Mouse (Mus musculus): ENCODE measurements at regions not wholly inside any gene's neighbourhood (a gene's known extent, or its start where the extent isn't known, plus 50 kb on each side); places are given as distances from the start of the nearest gene placed in this dataset.
A peak's percentile ranks its signal among the peaks of the same experiment; 100 is the strongest.
"Not testable (repeated sequence)": the region's sequence is repeated elsewhere in the genome, so short reads cannot be mapped to it uniquely, and the experiment has no call there.

DNA sequence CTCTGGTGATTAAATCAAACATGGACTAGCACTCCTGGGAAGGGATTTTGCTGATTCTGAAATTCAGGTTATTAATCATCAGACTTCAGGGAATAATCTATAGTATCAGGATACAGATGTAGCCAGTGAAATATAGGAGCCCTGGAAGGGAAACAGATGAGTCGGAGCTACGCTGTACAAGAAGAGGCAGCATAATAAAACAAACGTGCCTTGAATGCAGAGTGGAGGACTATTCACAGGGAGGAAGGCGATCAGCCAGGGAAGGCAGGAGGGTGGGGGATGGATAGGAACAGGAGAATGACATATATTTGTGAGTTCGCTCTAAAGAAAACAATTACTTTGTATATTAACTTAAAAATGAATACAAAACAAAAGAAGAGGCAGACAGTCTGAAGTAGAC lies 286.6 kb upstream of the Got2 start:
- DNase-seq: no peak

DNA sequence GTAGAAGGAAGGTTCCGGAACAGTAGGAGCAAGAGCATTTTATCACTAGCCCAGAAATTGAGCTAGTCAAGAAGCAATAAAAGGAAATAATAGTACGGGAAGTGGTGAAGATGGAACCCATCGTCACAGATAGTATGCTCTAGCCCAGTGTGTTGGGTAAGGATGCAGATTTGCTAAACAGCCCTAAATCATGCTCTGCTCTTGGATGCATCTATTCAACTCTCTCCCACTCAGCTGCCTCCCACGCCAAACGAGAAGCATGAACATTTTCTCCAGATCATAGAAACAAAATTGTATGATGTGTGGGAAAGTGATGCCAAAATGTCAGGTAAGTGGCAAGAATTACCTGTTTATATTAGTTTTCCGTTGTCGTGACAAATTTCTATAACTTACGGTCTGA lies 276.6 kb upstream of the Got2 start:
- DNase-seq: no peak

DNA sequence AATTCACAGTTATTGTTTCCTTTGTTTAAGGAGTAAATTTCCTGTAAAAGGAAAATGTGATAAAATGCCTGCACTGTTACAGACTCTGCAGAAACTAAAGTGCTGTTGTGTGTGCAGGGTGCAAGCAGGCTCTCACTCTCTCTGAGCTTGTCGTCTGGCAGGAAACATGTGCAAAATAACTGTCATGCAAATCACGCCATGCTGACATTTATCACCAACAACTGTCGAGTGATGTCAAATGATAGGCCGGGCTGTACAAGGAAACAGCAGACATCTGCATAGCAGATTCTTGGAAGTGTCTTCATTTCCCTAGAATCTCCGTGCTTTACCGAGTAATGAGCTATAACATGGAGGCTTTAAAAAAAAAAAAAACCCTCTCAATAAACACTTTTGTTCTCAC lies 271.6 kb upstream of the Got2 start:
- no peak for DNase-seq

DNA sequence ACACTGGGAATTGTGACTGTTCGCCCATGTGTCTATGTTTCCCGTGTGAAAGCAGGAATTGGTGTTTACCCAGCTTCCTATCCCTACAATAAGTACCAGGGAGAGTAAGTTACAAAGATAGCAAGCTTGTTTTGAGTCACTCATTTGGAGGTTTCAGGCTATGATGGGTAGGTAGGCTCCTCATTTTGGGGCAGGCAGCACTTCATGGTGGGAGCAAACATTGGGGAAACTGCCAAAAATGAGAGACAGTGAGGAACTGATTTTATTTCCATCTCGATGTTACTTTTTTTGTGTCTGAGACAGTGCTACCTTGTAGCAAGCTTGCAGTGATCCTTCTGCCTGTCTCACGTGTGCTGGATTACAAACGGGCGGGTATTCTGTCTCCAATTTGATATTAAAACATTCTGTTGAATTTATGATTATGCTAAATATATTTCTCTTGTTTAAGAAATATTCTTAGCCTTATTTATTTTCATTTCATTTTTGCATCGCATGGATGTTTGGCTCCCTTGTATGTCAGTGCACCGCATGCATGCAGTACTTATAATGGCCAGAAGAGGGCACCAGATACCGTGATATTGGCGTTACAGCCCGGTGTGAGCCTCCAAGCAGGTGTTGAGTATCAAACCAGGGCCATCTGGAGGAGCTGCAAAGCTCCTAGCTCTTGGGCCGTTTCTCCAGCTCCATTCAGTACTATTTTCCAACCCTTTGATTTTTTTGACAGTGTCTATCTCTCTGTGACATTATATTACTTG lies 264.3 kb upstream of the Got2 start:
- peak; percentile 25 for DNase-seq

DNA sequence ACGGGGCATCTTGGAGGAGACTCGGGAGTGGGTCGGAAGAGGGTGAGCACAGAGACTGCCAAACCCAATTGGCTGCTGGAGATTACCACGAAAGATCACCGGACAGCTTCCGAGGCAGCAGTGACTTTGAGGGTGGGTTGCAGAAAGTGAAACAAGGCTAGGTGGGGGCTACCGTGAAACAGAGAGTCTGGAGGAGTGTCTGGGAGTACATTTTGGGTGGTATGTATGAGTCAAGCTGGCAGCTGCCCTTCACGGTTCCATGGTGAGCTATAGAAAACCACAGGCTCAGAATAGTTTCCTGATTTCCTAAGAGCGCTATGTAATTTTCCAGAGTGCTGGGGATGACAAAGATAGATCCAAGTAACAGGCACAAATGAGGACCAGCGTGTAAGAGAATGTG lies 263.7 kb upstream of the Got2 start:
- DNase-seq: no peak

DNA sequence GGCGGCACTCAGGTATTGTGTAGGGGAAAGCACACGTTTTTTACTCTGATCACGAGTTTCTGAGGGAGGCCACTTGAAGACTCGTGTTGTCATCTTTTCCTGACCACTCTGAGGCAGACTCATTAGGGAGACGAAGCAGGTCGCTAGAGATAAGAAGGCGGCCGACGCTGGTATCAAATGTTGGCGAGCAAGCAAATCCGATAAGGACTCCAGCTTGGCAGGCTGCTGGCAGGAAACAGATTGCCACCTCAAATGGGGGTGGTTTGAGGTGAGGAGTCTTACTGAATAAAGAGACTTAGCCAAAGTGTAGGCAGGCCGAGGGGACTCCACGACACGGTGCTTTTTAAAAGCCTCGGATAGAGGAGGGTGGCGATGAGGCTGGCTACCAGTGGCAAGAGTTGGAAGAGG lies 262.7 kb upstream of the Got2 start:
- no peak for DNase-seq

DNA sequence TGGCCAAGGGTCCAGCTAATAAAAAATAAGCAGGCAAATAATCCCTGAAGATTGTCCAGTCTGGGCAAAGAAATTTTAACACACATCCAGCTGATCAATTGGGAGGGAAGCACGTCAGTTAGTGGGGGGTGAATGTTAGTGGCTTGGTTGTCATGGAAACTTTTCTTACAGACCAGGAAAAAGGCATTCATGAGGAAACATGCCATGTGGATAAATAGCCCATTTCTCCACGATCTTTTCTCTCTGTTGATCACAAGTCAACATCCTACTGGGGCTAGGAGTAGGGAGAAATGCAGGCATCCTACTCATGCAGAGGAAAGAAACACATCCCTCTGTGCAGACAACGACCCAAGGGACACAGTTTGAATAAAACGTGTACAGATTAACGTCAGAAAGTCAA lies 243.8 kb upstream of the Got2 start:
- DNase-seq: no peak

DNA sequence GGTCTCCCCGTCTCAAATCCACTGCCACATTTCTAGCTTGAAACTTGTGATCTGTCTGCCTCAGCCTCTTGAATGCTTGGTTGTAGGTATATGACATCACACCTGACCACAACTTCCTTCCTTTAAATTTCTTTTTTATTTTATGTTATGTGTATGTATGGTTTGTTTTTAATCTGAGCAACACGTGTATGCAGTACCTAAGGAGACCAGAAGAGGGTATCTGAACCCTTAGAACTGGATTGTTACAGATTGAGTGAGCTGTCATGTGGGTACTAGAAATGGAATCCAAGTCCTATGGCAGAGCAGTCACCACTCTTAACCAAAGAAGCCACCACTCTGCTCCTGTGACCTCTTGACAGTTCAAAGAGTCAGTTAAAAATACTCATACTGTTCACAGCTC lies 240.0 kb upstream of the Got2 start:
- no peak for DNase-seq

DNA sequence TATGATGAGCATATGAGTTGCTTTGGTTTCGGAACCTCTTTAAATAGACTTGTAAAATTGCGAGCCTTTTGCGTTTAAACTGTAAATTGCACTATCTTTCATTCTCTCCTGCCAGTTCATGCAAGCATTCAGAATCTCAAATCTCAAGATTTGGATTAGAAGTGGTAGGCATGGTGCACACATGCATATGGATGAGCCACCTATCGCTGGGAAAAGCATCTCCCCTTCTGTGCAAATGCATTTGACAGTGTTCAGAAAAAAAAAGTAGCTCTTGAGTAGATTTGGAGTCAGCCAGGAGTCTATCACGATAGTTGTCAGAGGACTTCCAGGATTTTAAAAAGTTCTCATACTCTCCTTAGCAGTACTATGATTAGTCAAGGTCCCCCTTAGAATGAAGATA lies 212.5 kb upstream of the Got2 start:
- no peak for DNase-seq

DNA sequence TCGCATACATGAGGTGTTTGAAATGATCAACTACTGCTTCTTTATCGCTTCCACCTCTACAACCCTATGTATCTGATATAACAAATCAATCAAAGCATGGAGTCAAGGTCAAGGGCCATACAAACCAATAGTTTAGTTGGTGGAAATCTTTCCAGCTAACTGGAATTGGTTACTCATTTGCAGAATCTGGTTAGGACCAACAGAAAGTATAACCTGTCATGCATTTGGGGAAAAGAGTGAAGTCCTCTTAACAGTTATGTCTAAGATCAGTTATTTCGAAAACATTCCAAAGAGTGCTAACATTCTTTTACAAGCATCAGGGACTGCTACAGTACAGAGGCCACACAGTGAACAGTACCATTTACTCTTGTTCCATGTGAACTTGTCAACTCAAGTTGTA lies 204.6 kb upstream of the Got2 start:
- no peak for DNase-seq

DNA sequence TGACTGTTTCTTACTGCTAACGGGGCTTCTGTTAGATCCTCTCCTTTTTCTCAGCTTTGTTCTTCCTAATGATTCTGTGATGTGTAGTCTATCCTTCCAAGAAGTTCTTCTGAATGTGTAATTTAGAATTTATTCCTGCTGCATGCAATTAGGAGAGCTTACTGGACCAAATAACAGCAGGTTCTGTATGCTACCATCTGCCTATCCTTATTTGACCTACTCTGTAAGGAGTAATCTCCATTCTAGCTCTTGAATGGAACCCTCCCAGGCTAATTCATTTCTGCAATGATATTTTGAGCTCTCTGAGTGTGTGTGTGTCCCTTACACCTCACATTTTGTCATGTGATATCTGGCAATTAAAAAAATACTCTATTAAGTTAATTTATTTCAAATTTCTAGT lies 201.9 kb upstream of the Got2 start:
- DNase-seq: no peak

DNA sequence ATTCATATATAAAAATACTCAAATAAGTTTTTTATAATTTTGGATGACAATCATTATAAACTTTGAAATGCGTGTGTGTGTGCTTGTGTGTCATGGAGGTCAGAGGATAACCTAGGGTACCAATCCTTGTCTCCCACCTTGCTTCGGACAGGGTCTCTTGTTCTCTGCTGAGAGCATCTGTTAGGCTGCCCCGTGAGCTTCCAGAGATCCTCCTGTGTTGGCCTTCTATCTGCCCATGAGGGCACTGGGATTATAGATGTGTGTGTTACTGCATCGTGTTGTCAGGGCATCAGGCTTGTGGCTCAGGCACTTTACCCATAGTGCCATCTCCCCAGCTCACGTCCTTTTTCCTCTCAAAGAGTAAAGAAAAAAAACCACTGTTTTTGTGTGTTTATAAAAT lies 180.0 kb upstream of the Got2 start:
- DNase-seq: no peak

DNA sequence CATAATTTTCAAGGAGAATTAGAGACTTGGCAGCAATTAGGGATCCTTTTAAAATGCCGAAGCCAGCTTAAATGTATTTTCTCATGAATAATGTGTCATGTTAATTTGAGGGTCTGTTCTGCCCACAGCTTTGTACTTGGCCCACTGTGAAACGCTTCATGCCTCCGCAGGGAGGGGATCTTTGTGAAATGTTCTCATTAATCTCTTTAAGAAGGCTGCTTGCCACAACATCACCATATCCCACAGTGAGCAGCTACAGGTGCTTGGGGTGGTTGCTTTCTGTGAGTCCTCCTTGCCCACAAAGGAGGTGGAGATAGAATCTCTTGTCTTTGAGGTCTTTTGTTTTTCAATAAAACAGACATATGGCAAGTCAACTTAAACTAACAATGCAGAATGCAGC lies 159.3 kb upstream of the Got2 start:
- no peak for DNase-seq

DNA sequence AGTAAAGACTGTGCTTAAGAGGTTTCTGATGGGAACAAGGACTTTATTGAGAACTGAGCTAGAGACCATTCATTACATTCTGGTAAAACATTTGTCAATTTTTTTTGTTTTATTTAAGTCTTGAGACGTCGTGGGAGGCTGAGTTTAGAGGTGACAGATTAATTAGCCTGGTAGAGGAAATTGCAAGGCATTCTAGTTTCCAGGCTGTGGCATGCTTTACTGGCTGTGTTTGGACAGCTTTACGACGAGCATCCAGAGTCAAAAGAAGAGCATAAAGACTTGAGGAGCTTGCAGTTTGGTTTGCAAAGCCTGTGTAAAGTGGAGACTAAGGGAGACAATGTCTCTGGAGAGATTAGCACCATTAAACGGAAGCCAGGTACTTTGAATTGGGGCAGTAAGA lies 154.0 kb upstream of the Got2 start:
- no peak for DNase-seq

DNA sequence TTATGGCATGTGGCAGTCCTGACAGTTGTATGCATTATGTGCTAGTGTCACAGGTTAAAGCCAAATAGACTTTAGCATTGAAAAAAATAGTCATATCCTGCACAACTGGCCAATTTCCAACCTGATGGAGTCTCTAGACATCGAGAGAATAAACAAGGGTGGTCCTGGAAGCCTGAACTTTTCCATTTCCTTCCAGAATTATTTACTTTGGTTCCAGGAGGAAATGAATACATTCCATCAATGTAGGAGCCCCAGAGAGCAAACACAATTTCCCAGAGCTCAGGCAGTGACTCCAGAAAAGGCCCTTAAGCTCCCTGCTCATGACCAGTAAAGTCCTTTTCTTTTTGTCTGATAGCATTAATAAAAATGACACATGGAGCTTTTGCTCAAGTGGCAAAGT lies 151.9 kb upstream of the Got2 start:
- no peak for DNase-seq

DNA sequence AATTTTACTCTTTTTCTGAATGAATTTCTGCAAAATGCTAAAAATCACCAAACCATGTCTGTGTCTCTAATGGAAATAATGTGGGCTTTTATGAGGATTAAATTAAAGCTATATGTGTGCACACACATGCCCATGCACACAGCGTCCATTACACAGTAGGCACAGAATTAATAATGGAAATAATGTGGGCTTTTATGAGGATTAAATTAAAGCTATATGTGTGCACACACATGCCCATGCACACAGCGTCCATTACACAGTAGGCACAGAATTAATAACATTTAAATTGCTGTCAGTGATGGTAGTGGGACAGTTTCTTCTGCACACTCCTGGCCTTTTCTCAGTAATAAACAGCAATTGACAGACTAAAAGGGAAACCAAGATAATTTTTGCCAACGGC lies 130.4 kb upstream of the Got2 start:
- not testable (repeated sequence) for DNase-seq

DNA sequence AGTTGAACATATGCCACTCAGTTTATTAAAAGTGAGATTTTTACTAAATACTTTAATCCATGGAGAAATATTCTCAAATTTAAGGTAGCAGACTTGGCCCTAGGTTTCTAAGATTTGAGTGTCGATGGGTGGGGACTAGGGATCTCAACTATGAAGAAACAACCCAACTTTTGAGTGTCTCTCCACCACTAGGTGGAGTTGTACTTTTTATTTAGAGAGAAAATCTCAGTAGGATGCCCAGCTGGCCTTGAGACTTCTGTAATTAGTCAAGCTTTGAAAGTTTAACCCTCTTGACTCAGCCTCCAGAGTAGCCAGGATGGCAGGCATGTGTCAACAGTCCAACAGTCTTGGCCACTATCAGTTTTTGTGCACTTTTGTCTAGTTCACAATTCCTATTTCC lies 123.7 kb upstream of the Got2 start:
- DNase-seq: no peak

DNA sequence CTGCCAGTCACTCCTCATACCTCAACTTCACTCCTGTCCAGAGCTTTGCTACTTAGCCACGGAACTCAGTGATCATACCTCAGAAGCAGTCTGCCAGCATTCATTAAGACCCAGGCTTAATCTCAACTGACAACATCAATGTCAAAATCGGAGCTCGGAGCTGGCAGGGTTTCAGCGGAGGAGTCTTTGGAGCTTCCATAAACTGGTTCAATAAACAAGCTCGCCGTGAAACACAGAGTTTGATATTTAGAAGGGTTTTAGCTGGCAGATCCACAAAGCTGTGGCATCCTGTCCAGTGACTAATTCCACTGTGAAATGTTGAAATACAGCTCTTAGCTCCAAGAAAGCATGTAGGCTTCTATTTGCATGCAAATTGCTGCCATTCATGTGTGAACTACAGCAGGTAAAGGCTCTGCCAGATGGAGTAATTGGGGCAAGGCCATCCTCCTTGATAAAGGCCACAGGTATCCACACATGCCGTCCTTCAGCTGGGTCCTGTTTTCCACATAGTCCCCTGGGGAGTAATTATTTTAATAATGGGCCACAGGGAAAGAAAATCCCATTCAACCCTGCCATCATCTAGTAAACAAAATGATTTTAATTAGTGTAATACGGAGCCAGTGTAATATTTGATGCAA lies 103.6 kb upstream of the Got2 start:
- DNase-seq: no peak

DNA sequence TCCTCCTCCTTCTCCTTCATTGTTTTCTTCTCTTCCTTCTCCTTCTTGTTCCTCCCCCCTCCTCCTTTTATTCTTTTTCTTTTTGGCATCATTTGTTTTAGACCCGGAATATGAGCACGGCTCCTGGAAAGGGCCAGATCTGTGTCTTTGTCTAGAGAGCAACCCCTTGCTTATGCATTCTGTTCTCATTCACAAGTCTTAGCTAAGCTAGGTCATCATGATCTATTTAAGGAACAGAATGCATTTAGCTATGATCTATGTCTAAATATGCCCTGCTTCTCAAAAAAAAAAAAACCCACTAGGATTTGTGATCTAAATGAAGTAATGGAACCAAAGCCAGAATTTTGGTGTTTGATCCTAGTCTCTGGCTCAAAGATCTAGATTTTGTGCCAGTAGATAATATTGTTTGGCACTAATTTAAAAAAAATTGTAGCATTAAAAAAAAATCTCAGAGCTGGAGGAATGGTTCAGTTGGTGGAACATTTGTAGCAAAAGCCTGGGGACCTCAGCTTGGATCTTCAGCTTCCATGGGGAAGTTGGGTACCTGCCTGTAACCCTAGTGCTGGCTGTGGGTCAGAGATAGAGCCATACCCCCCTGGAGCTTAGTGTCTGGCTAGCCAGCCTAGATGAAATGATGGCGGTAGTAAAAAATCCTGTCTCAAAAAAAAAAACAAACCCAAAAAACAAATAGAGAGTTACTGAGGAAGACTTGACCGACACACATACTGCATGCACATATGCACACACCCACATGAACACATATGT lies 100.5 kb upstream of the Got2 start:
- no peak for DNase-seq

DNA sequence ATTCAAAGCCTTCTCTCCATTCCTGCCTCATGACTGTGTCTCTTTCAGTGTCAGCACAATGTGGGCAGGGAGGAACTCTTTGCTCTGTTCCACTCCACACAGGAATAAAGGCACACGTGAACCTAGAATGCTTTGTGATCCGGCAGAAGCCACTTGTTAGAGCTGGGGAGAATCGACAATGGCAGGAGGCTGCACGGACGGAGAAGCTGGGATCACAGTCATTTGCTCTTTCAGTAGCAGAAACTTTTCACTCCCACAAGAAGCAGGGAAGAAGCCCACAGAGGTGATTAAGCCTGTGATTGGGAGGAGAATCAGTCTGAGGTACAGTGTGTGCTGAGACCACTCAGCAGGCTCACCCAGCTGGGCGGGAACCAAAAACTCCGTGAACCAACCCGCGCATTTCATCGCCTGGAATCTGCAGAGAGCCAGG lies 98.7 kb upstream of the Got2 start:
- no peak for DNase-seq

DNA sequence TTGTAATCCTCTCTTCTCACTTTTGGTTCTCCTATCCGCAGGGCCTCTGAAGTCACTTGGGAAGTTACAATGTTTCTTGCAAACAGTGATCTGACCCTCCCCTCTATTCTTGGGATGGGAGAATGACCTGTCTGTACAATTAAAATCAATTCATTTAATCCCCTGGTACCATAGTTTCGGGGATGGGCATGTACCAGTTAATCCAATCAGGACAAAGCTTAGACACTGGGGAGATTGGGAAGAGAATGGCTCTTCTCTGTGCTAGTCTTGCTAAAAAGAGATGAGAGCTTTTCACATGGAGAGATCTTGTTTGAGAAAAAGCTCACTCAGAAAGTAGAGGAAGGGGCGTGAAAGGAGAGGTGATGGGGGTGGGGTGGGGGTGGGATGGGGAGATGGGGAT lies 98.1 kb upstream of the Got2 start:
- no peak for DNase-seq

DNA sequence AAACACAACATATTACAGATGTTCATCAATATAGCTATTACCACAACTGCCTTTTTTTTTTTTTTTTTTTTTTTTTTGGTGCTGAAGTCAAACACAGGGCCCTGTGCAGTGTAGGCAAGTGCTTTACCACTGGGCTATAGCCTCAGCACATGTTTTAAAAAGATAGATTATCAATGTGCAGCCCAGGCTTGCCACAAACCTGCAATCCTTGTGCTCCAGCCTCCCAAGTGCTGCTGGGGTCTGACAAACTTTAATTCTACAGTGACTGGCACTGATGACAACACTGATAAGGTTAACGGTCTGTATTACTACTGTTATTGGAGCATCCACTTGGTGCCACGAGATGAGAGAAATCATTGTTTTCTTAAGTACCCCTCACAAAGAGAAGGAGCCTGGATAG lies 95.3 kb upstream of the Got2 start:
- no peak for DNase-seq

DNA sequence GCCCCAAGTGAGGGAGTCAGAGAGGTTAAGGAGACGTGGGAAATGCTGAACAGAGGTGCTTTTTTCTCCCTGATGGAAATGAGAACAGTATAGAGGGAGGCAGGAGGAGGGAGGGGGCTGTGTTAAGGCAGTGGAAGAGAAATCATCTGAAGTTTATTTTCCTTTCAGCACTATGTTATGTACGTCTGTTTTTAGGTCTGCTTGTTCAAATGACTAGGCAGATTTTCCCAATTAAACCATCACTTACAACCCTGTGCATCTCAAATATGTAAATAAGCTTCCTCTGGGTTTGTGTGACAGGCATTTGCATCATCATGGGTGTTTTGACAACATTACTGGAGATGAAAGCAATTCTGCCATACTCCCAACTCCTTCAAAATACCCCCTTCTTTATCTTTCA lies 92.1 kb upstream of the Got2 start:
- DNase-seq: no peak

DNA sequence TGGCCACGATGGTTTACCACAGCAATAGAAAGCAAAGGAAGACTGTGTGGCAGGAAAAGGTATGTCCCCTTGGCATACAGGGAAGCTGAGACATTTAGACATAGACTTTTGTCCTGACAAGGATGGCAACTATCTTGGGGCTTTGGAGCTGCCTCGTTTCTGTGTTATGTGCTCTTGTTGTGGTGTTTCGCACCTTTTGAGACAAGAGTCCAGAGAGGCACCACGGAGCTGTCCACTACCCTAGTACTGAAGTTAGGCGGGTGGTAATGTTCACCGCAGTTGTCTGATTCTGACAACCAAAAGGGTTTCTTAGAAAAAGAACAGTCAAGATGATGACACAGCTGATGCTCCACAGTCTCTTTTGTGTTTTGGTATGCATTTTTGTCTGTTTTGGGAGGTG lies 90.9 kb upstream of the Got2 start:
- no peak for DNase-seq
